Mouse (Mus musculus): ENCODE data around the gene Bola3. TPM values are rescaled to one million over a fixed set of nuclear protein-coding genes. Genes with fewer than 3 reads are reported as not detected.

Gene Bola3
- polyA plus RNA-seq, 1 experiment: 7.3 TPM

GRCm38 (mm10) chr6:83395544-83396229 lies 46.7 kb downstream of the Bola3 start:
- Histone ChIP-seq H3K4me3 (ENCODE audit: low read depth, low read length) (no peak overlapping the region), H3K27ac (ENCODE audit: insufficient read depth, low read depth, low read length) (no peak overlapping the region), H3K36me3 (ENCODE audit: control insufficient read depth, insufficient read depth, low read length) (peaks cover 49% of the 10 kb centered on the region), H3K4me1 (ENCODE audit: control insufficient read depth, insufficient read depth, insufficient read length, low read length) (no peaks in the 10 kb centered on the region), H3K27me3 (ENCODE audit: control insufficient read depth, insufficient read depth, low read length) (no peaks in the 10 kb centered on the region)
- TF ChIP-seq CTCF (IDR thresholded peaks at IDR 0.05; ENCODE audit: extremely low read depth, insufficient read length, insufficient replicate concordance, low read depth, low read length) (no peak), POLR2A (IDR thresholded peaks at IDR 0.05; ENCODE audit: low read depth, low read length) (no peak)
- WGBS: 89% methylated on average over 15 of the region's 15 CpGs

GRCm38 (mm10) chr6:83396711-83397110 lies 47.8 kb downstream of the Bola3 start:
- Histone ChIP-seq H3K4me3 (ENCODE audit: low read depth, low read length) (no peak overlapping the region), H3K27me3 (ENCODE audit: control insufficient read depth, insufficient read depth, low read length) (no peaks in the 10 kb centered on the region), H3K36me3 (ENCODE audit: control insufficient read depth, insufficient read depth, low read length) (peaks cover 48% of the 10 kb centered on the region), H3K4me1 (ENCODE audit: control insufficient read depth, insufficient read depth, insufficient read length, low read length) (no peaks in the 10 kb centered on the region), H3K27ac (ENCODE audit: insufficient read depth, low read depth, low read length) (no peak overlapping the region)
- WGBS: 88% methylated on average over 2 of the region's 2 CpGs
- TF ChIP-seq CTCF (IDR thresholded peaks at IDR 0.05; ENCODE audit: extremely low read depth, insufficient read length, insufficient replicate concordance, low read depth, low read length) (no peak), POLR2A (IDR thresholded peaks at IDR 0.05; ENCODE audit: low read depth, low read length) (no peak)

GRCm38 (mm10) chr6:83397728-83398127 lies 48.8 kb downstream of the Bola3 start:
- TF ChIP-seq CTCF (IDR thresholded peaks at IDR 0.05; ENCODE audit: extremely low read depth, insufficient read length, insufficient replicate concordance, low read depth, low read length) (no peak), POLR2A (IDR thresholded peaks at IDR 0.05; ENCODE audit: low read depth, low read length) (no peak)
- H3K36me3 ChIP-seq (ENCODE audit: control insufficient read depth, insufficient read depth, low read length): peaks cover 54% of the 10 kb centered on the region
- H3K4me3 ChIP-seq (ENCODE audit: low read depth, low read length): no peak overlapping the region
- H3K27ac ChIP-seq (ENCODE audit: insufficient read depth, low read depth, low read length): no peak overlapping the region
- no peaks in the 10 kb centered on the region for H3K27me3 ChIP-seq (ENCODE audit: control insufficient read depth, insufficient read depth, low read length)
- H3K4me1 ChIP-seq (ENCODE audit: control insufficient read depth, insufficient read depth, insufficient read length, low read length): no peaks in the 10 kb centered on the region
- 88% methylated on average over 8 of the region's 8 CpGs for WGBS

DNA sequence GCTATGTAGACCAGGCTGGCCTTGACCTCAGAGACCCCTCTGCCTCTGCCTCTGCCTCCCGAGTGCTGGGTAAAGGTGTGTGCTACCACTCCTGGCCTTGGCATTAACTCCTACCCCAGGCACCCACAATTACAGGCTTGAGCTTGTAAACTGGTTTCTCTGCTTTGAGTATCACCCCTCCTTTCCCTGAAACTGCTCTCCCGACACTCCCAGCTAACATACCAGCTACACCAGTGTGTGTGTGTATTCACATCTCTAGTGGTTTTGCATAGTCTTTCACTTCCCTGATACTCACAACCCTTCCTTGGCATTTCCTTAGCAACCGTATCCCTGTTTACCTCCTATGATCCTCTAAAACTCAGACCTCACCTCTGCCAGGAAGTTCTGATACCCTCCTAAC lies 50.8 kb downstream of the Bola3 start:
- 67% methylated on average over 3 of the region's 3 CpGs for WGBS
- H3K27ac ChIP-seq (ENCODE audit: insufficient read depth, low read depth, low read length): no peak overlapping the region
- no peaks in the 10 kb centered on the region; the same call in 1 of the 2 replicates for H3K4me1 ChIP-seq (ENCODE audit: control insufficient read depth, insufficient read depth, insufficient read length, low read length)
- H3K27me3 ChIP-seq (ENCODE audit: control insufficient read depth, insufficient read depth, low read length): no peaks in the 10 kb centered on the region
- peaks cover 66% of the 10 kb centered on the region for H3K36me3 ChIP-seq (ENCODE audit: control insufficient read depth, insufficient read depth, low read length)
- no peak overlapping the region for H3K4me3 ChIP-seq (ENCODE audit: low read depth, low read length)
- no peak for TF ChIP-seq POLR2A (IDR thresholded peaks at IDR 0.05; ENCODE audit: low read depth, low read length)
- TF ChIP-seq CTCF (IDR thresholded peaks at IDR 0.05; ENCODE audit: extremely low read depth, insufficient read length, insufficient replicate concordance, low read depth, low read length): no peak

GRCm38 (mm10) chr6:83403481-83403880 lies 54.5 kb downstream of the Bola3 start:
- Histone ChIP-seq H3K36me3 (ENCODE audit: control insufficient read depth, insufficient read depth, low read length) (peaks cover 49% of the 10 kb centered on the region), H3K27ac (ENCODE audit: insufficient read depth, low read depth, low read length) (no peak overlapping the region), H3K4me1 (ENCODE audit: control insufficient read depth, insufficient read depth, insufficient read length, low read length) (peaks cover 2% of the 10 kb centered on the region; the same call in 1 of the 2 replicates), H3K4me3 (ENCODE audit: low read depth, low read length) (no peak overlapping the region), H3K27me3 (ENCODE audit: control insufficient read depth, insufficient read depth, low read length) (no peaks in the 10 kb centered on the region)
- WGBS: 94% methylated on average over 8 of the region's 8 CpGs
- TF ChIP-seq POLR2A (IDR thresholded peaks at IDR 0.05; ENCODE audit: low read depth, low read length) (no peak), CTCF (IDR thresholded peaks at IDR 0.05; ENCODE audit: extremely low read depth, insufficient read length, insufficient replicate concordance, low read depth, low read length) (no peak)

DNA sequence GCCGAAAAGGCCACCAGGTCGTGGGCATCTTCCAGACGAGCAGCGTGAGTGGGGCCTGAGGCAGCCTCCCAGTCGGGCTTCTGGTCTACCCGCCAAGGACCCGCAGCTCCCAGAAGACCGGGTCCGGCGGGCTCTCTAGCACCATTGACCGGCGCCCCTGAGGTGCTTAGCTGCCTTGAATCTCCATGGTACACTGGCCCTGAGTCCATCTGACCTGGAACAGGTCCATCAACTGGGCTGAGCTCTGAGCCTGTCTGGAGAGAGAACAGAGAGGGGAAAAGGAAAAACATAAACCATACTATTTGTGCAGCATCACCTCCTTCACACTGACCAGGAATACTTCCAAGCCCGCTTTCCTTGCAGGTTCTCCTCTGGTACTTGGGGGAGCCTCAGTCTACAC lies 55.6 kb downstream of the Bola3 start:
- peaks cover 41% of the 10 kb centered on the region for H3K36me3 ChIP-seq (ENCODE audit: control insufficient read depth, insufficient read depth, low read length)
- H3K27me3 ChIP-seq (ENCODE audit: control insufficient read depth, insufficient read depth, low read length): no peaks in the 10 kb centered on the region
- WGBS: 94% methylated on average over 13 of the region's 13 CpGs
- no peak overlapping the region for H3K4me3 ChIP-seq (ENCODE audit: low read depth, low read length)
- no peak overlapping the region for H3K27ac ChIP-seq (ENCODE audit: insufficient read depth, low read depth, low read length)
- H3K4me1 ChIP-seq (ENCODE audit: control insufficient read depth, insufficient read depth, insufficient read length, low read length): peaks cover 2% of the 10 kb centered on the region; the same call in 1 of the 2 replicates
- TF ChIP-seq POLR2A (IDR thresholded peaks at IDR 0.05; ENCODE audit: low read depth, low read length) (no peak), CTCF (IDR thresholded peaks at IDR 0.05; ENCODE audit: extremely low read depth, insufficient read length, insufficient replicate concordance, low read depth, low read length) (no peak)

- TF ChIP-seq CTCF (IDR thresholded peaks at IDR 0.05; ENCODE audit: extremely low read depth, insufficient read length, insufficient replicate concordance, low read depth, low read length) (no peak), POLR2A (IDR thresholded peaks at IDR 0.05; ENCODE audit: low read depth, low read length) (no peak)
- H3K4me1 ChIP-seq (ENCODE audit: control insufficient read depth, insufficient read depth, insufficient read length, low read length): peaks cover 2% of the 10 kb centered on the region; the same call in 1 of the 2 replicates
- H3K36me3 ChIP-seq (ENCODE audit: control insufficient read depth, insufficient read depth, low read length): peaks cover 36% of the 10 kb centered on the region
- no peak overlapping the region for H3K4me3 ChIP-seq (ENCODE audit: low read depth, low read length)
- 82% methylated on average over 7 of the region's 7 CpGs for WGBS
- H3K27me3 ChIP-seq (ENCODE audit: control insufficient read depth, insufficient read depth, low read length): no peaks in the 10 kb centered on the region
- no peak overlapping the region for H3K27ac ChIP-seq (ENCODE audit: insufficient read depth, low read depth, low read length)
Observed at GRCm38 (mm10) chr6:83405511-83406064, 56.6 kb downstream of the Bola3 start.

Data from small intestine, adult 2 months (tissue).